Mouse (Mus musculus): Measurements from ENCODE around the gene Eloa. TPM values are rescaled to one million over a fixed set of nuclear protein-coding genes. Genes with fewer than 3 reads are reported as not detected.
"Not testable (repeated sequence)": the region's sequence is repeated elsewhere in the genome, so short reads cannot be mapped to it uniquely, and the experiment has no call there.

The Eloa gene
- polyA plus RNA-seq, 2 experiments, result 16.2 to 30.0 TPM

DNA sequence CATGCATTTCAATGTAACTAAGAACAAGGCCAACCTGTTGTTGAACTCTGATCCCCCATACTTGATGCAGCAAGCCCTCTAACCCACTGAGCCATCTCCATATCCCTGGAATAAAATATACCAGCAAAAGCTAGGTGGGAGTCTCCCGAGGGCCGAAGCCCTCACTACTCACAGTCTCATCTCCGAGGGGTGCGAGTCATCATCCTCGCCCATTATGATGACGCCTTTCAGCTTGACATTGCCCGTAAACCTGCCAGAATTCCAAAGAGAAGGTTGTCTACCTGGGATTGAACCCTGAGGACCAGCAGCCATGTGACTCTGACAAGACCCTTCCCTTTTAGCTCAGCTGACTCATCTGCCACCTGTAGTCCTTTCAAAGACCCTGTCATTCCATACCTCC, 35.8 kb downstream of the Eloa start:
- H3K4me1 ChIP-seq (replicated peaks; ENCODE audit: control insufficient read depth in 2 of 2, insufficient read depth in 2 of 2, low read length in 1 of 2), result peaks cover 22 to 26% of the 10 kb centered on the region in 2 experiments
- WGBS (ENCODE audit: insufficient replicate concordance), result 79% methylated on average over 7 of the region's 7 CpGs
- H3K36me3 ChIP-seq (replicated peaks; ENCODE audit: control insufficient read depth, insufficient read depth, low read depth), result peaks cover 37% of the 10 kb centered on the region
- TF ChIP-seq CTCF (IDR thresholded peaks at IDR 0.05; ENCODE audit: low read depth) (no peak), EP300 (IDR thresholded peaks at IDR 0.05; ENCODE audit: low read depth) (no peak)
- no peaks in the 10 kb centered on the region for H3K27me3 ChIP-seq (ENCODE audit: control insufficient read depth, insufficient read depth, low read length)
- H3K9me3 ChIP-seq (ENCODE audit: control insufficient read depth, low read length), result no peaks in the 10 kb centered on the region
- ATAC-seq (ENCODE audit: insufficient read depth), result no peak
- peak overlapping the region; percentile 91 for H3K4me2 ChIP-seq (ENCODE audit: low read depth)
- peak overlapping the region; percentile 90 for H3K27ac ChIP-seq
- peak overlapping the region; percentile 89 to 99 for H3K4me3 ChIP-seq (ENCODE audit: insufficient read depth in 1 of 2, low read depth in 2 of 2, low read length in 2 of 2)
- no peak for DNase-seq (ENCODE audit: low read depth in 3 of 3, low spot score in 3 of 3)
- H3K9ac ChIP-seq (replicated peaks), result peak overlapping the region; percentile 100

DNA sequence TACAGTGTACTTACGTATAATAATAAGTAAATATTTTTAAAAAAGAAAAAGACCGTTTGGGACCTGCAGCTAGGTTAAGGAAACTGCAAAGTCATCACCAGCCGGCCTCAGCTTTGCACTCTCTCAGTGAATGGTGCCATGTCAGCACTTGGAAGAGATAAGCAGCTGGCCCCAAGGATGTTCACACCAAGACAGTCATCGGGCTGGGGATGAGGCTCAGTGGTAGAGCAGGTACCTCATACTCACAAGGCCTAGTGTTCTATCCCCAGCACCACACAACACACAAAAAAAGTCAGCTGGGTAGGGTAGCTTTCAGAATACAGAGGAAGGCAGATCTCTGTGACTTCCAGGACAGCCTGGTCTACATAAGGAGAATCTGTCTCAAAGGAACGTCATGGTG, 36.4 kb downstream of the Eloa start:
- Histone ChIP-seq H3K4me3 (ENCODE audit: insufficient read depth in 1 of 2, low read depth in 2 of 2, low read length in 2 of 2) (peak overlapping the region; percentile 53 to 99), H3K9ac (replicated peaks) (peak overlapping the region; percentile 100), H3K9me3 (ENCODE audit: control insufficient read depth, low read length) (no peaks in the 10 kb centered on the region), H3K36me3 (replicated peaks; ENCODE audit: control insufficient read depth, insufficient read depth, low read depth) (peaks cover 40% of the 10 kb centered on the region), H3K27ac (peak overlapping the region; percentile 90), H3K4me2 (ENCODE audit: low read depth) (peak overlapping the region; percentile 91), H3K27me3 (ENCODE audit: control insufficient read depth, insufficient read depth, low read length) (no peaks in the 10 kb centered on the region), H3K4me1 (replicated peaks; ENCODE audit: control insufficient read depth in 2 of 2, insufficient read depth in 2 of 2, low read length in 1 of 2) (peaks cover 22 to 26% of the 10 kb centered on the region in 2 experiments)
- TF ChIP-seq CTCF (IDR thresholded peaks at IDR 0.05; ENCODE audit: low read depth) (no peak), EP300 (IDR thresholded peaks at IDR 0.05; ENCODE audit: low read depth) (peak; percentile 75)
- WGBS (ENCODE audit: insufficient replicate concordance), result 32% methylated on average over 5 of the region's 5 CpGs
- DNase-seq (ENCODE audit: low read depth in 3 of 3, low spot score in 3 of 3) (peak; percentile 88 to 92 (median 90)), ATAC-seq (ENCODE audit: insufficient read depth) (peak; percentile 80)

DNA sequence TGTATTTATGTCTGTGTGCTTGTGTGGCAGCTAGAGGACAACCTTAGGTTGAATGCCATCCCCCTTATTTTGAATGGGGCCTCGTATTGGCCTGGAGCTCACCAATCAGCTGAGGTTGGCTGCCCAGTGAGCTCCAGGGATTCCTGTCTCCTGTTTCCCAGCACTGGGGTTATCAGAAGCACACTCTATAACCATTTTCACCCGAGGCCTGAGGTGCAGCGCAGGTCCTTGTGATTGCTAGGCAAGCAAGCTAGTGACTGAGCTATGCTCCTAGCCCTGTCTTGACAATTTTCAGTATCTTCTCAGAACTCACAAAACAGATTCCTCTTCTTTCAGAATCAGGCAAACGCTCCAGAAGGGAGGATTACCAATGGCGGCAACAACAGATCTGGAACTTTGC, 37.0 kb downstream of the Eloa start:
- no peak for ATAC-seq (ENCODE audit: insufficient read depth)
- TF ChIP-seq EP300 (IDR thresholded peaks at IDR 0.05; ENCODE audit: low read depth), result no peak
- Histone ChIP-seq H3K4me1 (replicated peaks; ENCODE audit: control insufficient read depth in 2 of 2, insufficient read depth in 2 of 2, low read length in 1 of 2) (peaks cover 22 to 26% of the 10 kb centered on the region in 2 experiments), H3K27me3 (ENCODE audit: control insufficient read depth, insufficient read depth, low read length) (no peaks in the 10 kb centered on the region), H3K4me2 (ENCODE audit: low read depth) (peak overlapping the region; percentile 91), H3K9me3 (ENCODE audit: control insufficient read depth, low read length) (no peaks in the 10 kb centered on the region), H3K27ac (peak overlapping the region; percentile 90), H3K9ac (replicated peaks) (peak overlapping the region; percentile 70), H3K4me3 (ENCODE audit: insufficient read depth in 1 of 2, low read depth in 2 of 2, low read length in 2 of 2) (peak overlapping the region; percentile 47 to 99), H3K36me3 (replicated peaks; ENCODE audit: control insufficient read depth, insufficient read depth, low read depth) (peaks cover 40% of the 10 kb centered on the region)
- WGBS (ENCODE audit: insufficient replicate concordance), result 79% methylated on average over 5 of the region's 5 CpGs
- DNase-seq (ENCODE audit: low read depth in 3 of 3, low spot score in 3 of 3), result no peak

DNA sequence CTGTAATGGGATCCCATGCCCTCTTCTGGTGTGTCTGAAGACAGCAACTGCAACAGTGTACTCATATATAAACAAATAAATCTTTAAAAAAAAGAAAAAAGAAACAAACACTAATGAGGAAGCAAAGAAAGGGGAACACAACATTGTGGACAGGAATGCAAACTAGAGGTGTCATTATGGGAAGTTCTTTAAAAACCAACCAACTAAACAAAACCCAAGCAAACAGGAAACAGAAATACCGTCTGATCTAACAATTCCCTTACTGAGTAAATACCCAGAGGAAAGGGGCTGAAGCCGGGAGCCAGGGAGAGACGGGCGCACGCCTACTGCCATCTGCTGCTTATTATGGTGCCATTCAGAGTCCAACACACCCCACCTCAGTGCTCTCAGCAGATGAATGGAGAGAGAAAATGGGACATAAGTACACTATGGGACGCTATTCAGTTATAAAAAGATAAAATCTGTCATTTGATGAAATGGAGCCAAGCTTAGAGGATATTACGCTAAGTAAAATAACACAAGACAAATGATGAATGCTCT, 40.0 kb downstream of the Eloa start:
- no peak for DNase-seq (ENCODE audit: low read depth in 3 of 3, low spot score in 3 of 3)
- H3K36me3 ChIP-seq (replicated peaks; ENCODE audit: control insufficient read depth, insufficient read depth, low read depth), result peaks cover 62% of the 10 kb centered on the region
- no peak for ATAC-seq (ENCODE audit: insufficient read depth)

DNA sequence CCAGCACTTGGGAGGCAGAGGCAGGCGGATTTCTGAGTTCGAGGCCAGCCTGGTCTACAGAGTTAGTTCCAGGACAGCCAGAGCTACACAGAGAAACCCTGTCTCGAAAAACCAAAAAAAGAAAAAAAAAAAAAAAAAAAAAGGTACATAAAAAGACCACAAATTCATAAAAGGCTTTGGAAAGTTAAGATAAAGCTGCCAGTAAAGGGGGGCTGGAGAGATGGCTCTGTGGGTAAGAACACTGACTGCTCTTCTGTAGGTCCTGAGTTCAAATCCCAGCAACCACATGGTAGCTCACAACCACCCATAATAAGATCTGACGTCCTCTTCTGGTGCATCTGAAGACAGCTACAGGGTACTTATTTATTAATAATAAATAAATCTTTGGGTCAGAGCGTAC, 41.3 kb downstream of the Eloa start:
- H3K4me2 ChIP-seq (ENCODE audit: low read depth); H3K4me1 ChIP-seq (replicated peaks; ENCODE audit: control insufficient read depth in 2 of 2, insufficient read depth in 2 of 2, low read length in 1 of 2); H3K27ac ChIP-seq; H3K4me3 ChIP-seq (ENCODE audit: insufficient read depth in 1 of 2, low read depth in 2 of 2, low read length in 2 of 2); H3K27me3 ChIP-seq (ENCODE audit: control insufficient read depth, insufficient read depth, low read length); DNase-seq (ENCODE audit: low read depth in 3 of 3, low spot score in 3 of 3); ATAC-seq (ENCODE audit: insufficient read depth); H3K9me3 ChIP-seq (ENCODE audit: control insufficient read depth, low read length); H3K9ac ChIP-seq (replicated peaks): not testable (repeated sequence)
- peaks cover 76% of the 10 kb centered on the region for H3K36me3 ChIP-seq (replicated peaks; ENCODE audit: control insufficient read depth, insufficient read depth, low read depth)
- 87% methylated on average over 5 of the region's 5 CpGs for WGBS (ENCODE audit: insufficient replicate concordance)

More for the DNA sequence above, 40.0 kb downstream of the Eloa start:
- TF ChIP-seq EP300 (IDR thresholded peaks at IDR 0.05; ENCODE audit: low read depth) (no peak), CTCF (IDR thresholded peaks at IDR 0.05; ENCODE audit: low read depth) (no peak)
- no peak overlapping the region for H3K4me3 ChIP-seq (ENCODE audit: insufficient read depth in 1 of 2, low read depth in 2 of 2, low read length in 2 of 2)
- H3K27me3 ChIP-seq (ENCODE audit: control insufficient read depth, insufficient read depth, low read length), result no peaks in the 10 kb centered on the region
- no peak overlapping the region for H3K9ac ChIP-seq (replicated peaks)
- H3K27ac ChIP-seq, result no peak overlapping the region
- no peak overlapping the region for H3K4me2 ChIP-seq (ENCODE audit: low read depth)
- peaks cover 17 to 20% of the 10 kb centered on the region in 2 experiments for H3K4me1 ChIP-seq (replicated peaks; ENCODE audit: control insufficient read depth in 2 of 2, insufficient read depth in 2 of 2, low read length in 1 of 2)
- no peaks in the 10 kb centered on the region for H3K9me3 ChIP-seq (ENCODE audit: control insufficient read depth, low read length)
- WGBS (ENCODE audit: insufficient replicate concordance), result 76% methylated on average over 7 of the region's 7 CpGs
